Mouse (Mus musculus) heart, embryonic 15.5 days (tissue): ENCODE data around the gene Lingo4. TPM values are rescaled to one million over a fixed set of nuclear protein-coding genes. Genes with fewer than 3 reads are reported as not detected.

ENCODE experiments used
- ATAC-seq: fragments of 200-750 bp; cut with Nextera tagmentation; replicated peaks from 2 replicates; pipeline ENCODE4 v1.8.0; 2017; ENCODE audit warnings: low read depth, moderate TSS enrichment; ENCODE audit not compliant: insufficient number of reproducible peaks, insufficient read depth, low FRiP score
- H3K27ac ChIP-seq: fragments of 300-500 bp; sonication (generic); 2 replicates; pipeline ENCODE4 v1.5.1; 2015; ENCODE audit warnings: mild to moderate bottlenecking, inconsistent platforms
- H3K27me3 ChIP-seq: fragments of 300-500 bp; sonication (generic); 2 replicates; pipeline ENCODE4 v1.6.1; 2015; ENCODE audit warnings: inconsistent platforms
- H3K36me3 ChIP-seq: fragments of 300-500 bp; sonication (generic); 2 replicates; pipeline ENCODE4 v1.6.1; 2015; ENCODE audit warnings: mild to moderate bottlenecking, inconsistent platforms
- H3K4me1 ChIP-seq: fragments of 300-500 bp; sonication (generic); replicated peaks from 2 replicates; pipeline ENCODE4 v1.6.1; 2015; ENCODE audit warnings: inconsistent platforms
- H3K4me2 ChIP-seq: fragments of 300-500 bp; sonication (generic); 2 replicates; pipeline ENCODE4 v1.6.1; 2015; ENCODE audit warnings: inconsistent platforms, mild to moderate bottlenecking, moderate library complexity
- H3K4me3 ChIP-seq: fragments of 300-500 bp; sonication (generic); 2 replicates; pipeline ENCODE4 v1.5.1; 2015; ENCODE audit warnings: mild to moderate bottlenecking, inconsistent platforms
- H3K9ac ChIP-seq: fragments of 300-500 bp; sonication (generic); 2 replicates; pipeline ENCODE4 v1.6.1; 2015; ENCODE audit warnings: mild to moderate bottlenecking, inconsistent platforms
- H3K9me3 ChIP-seq: fragments of 300-500 bp; sonication (generic); replicated peaks from 2 replicates; pipeline ENCODE4 v1.6.1; 2016; ENCODE audit warnings: inconsistent platforms
- WGBS: fragments of 180-500 bp; shearing (Covaris S2); methylation state at CpG from one replicate; pipeline ENCODE4 v1.1.7; 2015; ENCODE audit warnings: mixed read lengths; 5-methylcytosine and 5-hydroxymethylcytosine counted together
- polyA plus RNA-seq: library from polyadenylated mRNA; unstranded; fragments of >200 nt; fragmentation: Nextera tagmentation; extraction: Ambion mirVana; gene quantifications from 2 replicates; pipeline ENCODE4 v1.2.1, GENCODE M21; 2015

Gene Lingo4
- polyA plus RNA-seq, 1 experiment from 2014 or later: 0.09 TPM

- Histone ChIP-seq H3K27ac (peak within 1 kb of the TSS; percentile 31; the same call in 1 of the 2 replicates), H3K9me3 (no peaks in the 10 kb centered on the region), H3K4me1 (peaks cover 31% of the 10 kb centered on the region), H3K4me3 (peak within 1 kb of the TSS; percentile 48), H3K36me3 (no peaks in the 10 kb centered on the region), H3K4me2 (peak within 1 kb of the TSS; percentile 71), H3K9ac (peak within 1 kb of the TSS; percentile 52), H3K27me3 (peaks cover 30% of the 10 kb centered on the region)
- 18% methylated on average over 5 of the region's 5 CpGs for WGBS
- ATAC-seq: no peak
Observed at GRCm38 (mm10) chr3:94372641-94373040, 25.7 kb upstream of the Lingo4 start, which contains the start of gene Rorc. Gene Rorc (plus strand): TSS chr3:94372794.

- Histone ChIP-seq H3K4me2 (peak overlapping the region; percentile 71), H3K27ac (peak overlapping the region; percentile 23; the same call in 1 of the 2 replicates), H3K27me3 (peaks cover 32% of the 10 kb centered on the region), H3K9me3 (no peaks in the 10 kb centered on the region), H3K36me3 (no peaks in the 10 kb centered on the region), H3K9ac (peak overlapping the region; percentile 52), H3K4me1 (peaks cover 31% of the 10 kb centered on the region), H3K4me3 (peak overlapping the region; percentile 48)
- WGBS: 5% methylated on average over 9 of the region's 10 CpGs
- peak; percentile 40; the same call in 1 of the 2 replicates for ATAC-seq
Observed at GRCm38 (mm10) chr3:94373090-94373489, 25.2 kb upstream of the Lingo4 start.

GRCm38 (mm10) chr3:94373597-94374011 lies 24.7 kb upstream of the Lingo4 start:
- no peak overlapping the region for H3K27ac ChIP-seq
- peaks cover 37% of the 10 kb centered on the region for H3K27me3 ChIP-seq
- no peaks in the 10 kb centered on the region for H3K36me3 ChIP-seq
- H3K9me3 ChIP-seq: no peaks in the 10 kb centered on the region
- H3K9ac ChIP-seq: peak overlapping the region; percentile 52
- peak overlapping the region; percentile 48 for H3K4me3 ChIP-seq
- H3K4me2 ChIP-seq: peak overlapping the region; percentile 71
- 3% methylated on average over 5 of the region's 5 CpGs for WGBS
- ATAC-seq: peak; percentile 58
- H3K4me1 ChIP-seq: peaks cover 31% of the 10 kb centered on the region

GRCm38 (mm10) chr3:94374636-94375035 lies 23.7 kb upstream of the Lingo4 start:
- no peaks in the 10 kb centered on the region for H3K9me3 ChIP-seq
- peaks cover 39% of the 10 kb centered on the region for H3K27me3 ChIP-seq

GRCm38 (mm10) chr3:94375146-94375545 lies 23.2 kb upstream of the Lingo4 start:
- Histone ChIP-seq H3K9me3 (no peaks in the 10 kb centered on the region), H3K4me3 (no peak overlapping the region), H3K4me1 (peaks cover 31% of the 10 kb centered on the region), H3K36me3 (no peaks in the 10 kb centered on the region), H3K27ac (no peak overlapping the region), H3K27me3 (peaks cover 39% of the 10 kb centered on the region), H3K9ac (no peak overlapping the region), H3K4me2 (no peak overlapping the region)
- no peak for ATAC-seq
- 67% methylated on average over 2 of the region's 2 CpGs for WGBS

More at GRCm38 (mm10) chr3:94374636-94375035, 23.7 kb upstream of the Lingo4 start:
- Histone ChIP-seq H3K27ac (no peak overlapping the region), H3K4me3 (no peak overlapping the region), H3K36me3 (no peaks in the 10 kb centered on the region), H3K4me2 (no peak overlapping the region), H3K4me1 (peaks cover 31% of the 10 kb centered on the region), H3K9ac (no peak overlapping the region)
- ATAC-seq: no peak

GRCm38 (mm10) chr3:94375861-94376260 lies 22.5 kb upstream of the Lingo4 start:
- peaks cover 31% of the 10 kb centered on the region for H3K4me1 ChIP-seq
- H3K4me2 ChIP-seq: no peak overlapping the region
- 50% methylated on average over 5 of the region's 5 CpGs for WGBS

GRCm38 (mm10) chr3:94377028-94377923 lies 21.0 kb upstream of the Lingo4 start:
- ATAC-seq: no peak
- Histone ChIP-seq H3K9ac (no peak overlapping the region), H3K27me3 (peaks cover 41% of the 10 kb centered on the region), H3K9me3 (no peaks in the 10 kb centered on the region), H3K36me3 (no peaks in the 10 kb centered on the region), H3K4me3 (no peak overlapping the region), H3K27ac (no peak overlapping the region), H3K4me2 (no peak overlapping the region), H3K4me1 (peaks cover 21% of the 10 kb centered on the region)
- WGBS: 13% methylated on average over 13 of the region's 13 CpGs

More at GRCm38 (mm10) chr3:94375861-94376260, 22.5 kb upstream of the Lingo4 start:
- no peak for ATAC-seq
- Histone ChIP-seq H3K9me3 (no peaks in the 10 kb centered on the region), H3K27ac (no peak overlapping the region), H3K4me3 (no peak overlapping the region), H3K27me3 (peaks cover 41% of the 10 kb centered on the region), H3K9ac (no peak overlapping the region), H3K36me3 (no peaks in the 10 kb centered on the region)

- 17% methylated on average over 9 of the region's 9 CpGs for WGBS
- Histone ChIP-seq H3K4me2 (no peak overlapping the region), H3K27me3 (peaks cover 34% of the 10 kb centered on the region), H3K4me3 (no peak overlapping the region), H3K4me1 (no peaks in the 10 kb centered on the region), H3K9ac (no peak overlapping the region), H3K27ac (no peak overlapping the region), H3K36me3 (no peaks in the 10 kb centered on the region), H3K9me3 (no peaks in the 10 kb centered on the region)
- no peak for ATAC-seq
Observed at GRCm38 (mm10) chr3:94379831-94380510, 18.3 kb upstream of the Lingo4 start.

- Histone ChIP-seq H3K4me2 (no peak overlapping the region), H3K4me1 (no peaks in the 10 kb centered on the region), H3K36me3 (no peaks in the 10 kb centered on the region), H3K27ac (no peak overlapping the region), H3K9me3 (no peaks in the 10 kb centered on the region), H3K27me3 (peaks cover 12% of the 10 kb centered on the region; the same call in 1 of the 2 replicates), H3K9ac (no peak overlapping the region), H3K4me3 (no peak overlapping the region)
- ATAC-seq: no peak
- 59% methylated on average over 5 of the region's 5 CpGs for WGBS
Observed at GRCm38 (mm10) chr3:94382308-94382707, 16.0 kb upstream of the Lingo4 start.

- Histone ChIP-seq H3K4me2 (no peak overlapping the region), H3K27ac (no peak overlapping the region), H3K36me3 (no peaks in the 10 kb centered on the region), H3K27me3 (0 out of 2 replicates have a peak, but pooled peaks cover 5% of the 10 kb centered on the region), H3K4me3 (no peak overlapping the region), H3K4me1 (no peaks in the 10 kb centered on the region), H3K9ac (no peak overlapping the region), H3K9me3 (no peaks in the 10 kb centered on the region)
- no peak for ATAC-seq
- WGBS: 58% methylated on average over 3 of the region's 3 CpGs
Observed at GRCm38 (mm10) chr3:94383476-94383875, 14.8 kb upstream of the Lingo4 start.

- Histone ChIP-seq H3K4me2 (no peak overlapping the region), H3K4me1 (no peaks in the 10 kb centered on the region), H3K9me3 (no peaks in the 10 kb centered on the region), H3K9ac (no peak overlapping the region), H3K27ac (no peak overlapping the region), H3K27me3 (no peaks in the 10 kb centered on the region; the same call in 1 of the 2 replicates), H3K36me3 (no peaks in the 10 kb centered on the region), H3K4me3 (no peak overlapping the region)
- WGBS: 50% methylated on average over 4 of the region's 4 CpGs
- no peak for ATAC-seq
Observed at GRCm38 (mm10) chr3:94386671-94387070, 11.6 kb upstream of the Lingo4 start.
